Mouse (Mus musculus) erythroblast, embryonic 14.5 days (primary cell): Measurements from ENCODE around the gene Kpna1. TPM values are rescaled to one million over a fixed set of nuclear protein-coding genes. Genes with fewer than 3 reads are reported as not detected.
"Not testable (repeated sequence)": the region's sequence is repeated elsewhere in the genome, so short reads cannot be mapped to it uniquely, and the experiment has no call there.

ENCODE experiments used
- H3K27me3 ChIP-seq: 2 replicates; pipeline ENCODE4 v1.6.1; 2012; ENCODE audit warnings: inconsistent platforms; ENCODE audit not compliant: control insufficient read depth
- H3K36me3 ChIP-seq: 2 replicates; pipeline ENCODE4 v1.6.1; 2012; ENCODE audit warnings: mild to moderate bottlenecking, inconsistent platforms; ENCODE audit not compliant: control insufficient read depth
- H3K4me1 ChIP-seq: 2 replicates; pipeline ENCODE4 v1.6.1; 2012; ENCODE audit warnings: inconsistent platforms; ENCODE audit not compliant: control insufficient read depth
- H3K4me3 ChIP-seq: replicated peaks from 2 replicates; pipeline ENCODE3; 2012; ENCODE audit warnings: moderate library complexity, mild to moderate bottlenecking, inconsistent platforms
- H3K9me3 ChIP-seq: 2 replicates; pipeline ENCODE4 v1.6.1; 2012; ENCODE audit warnings: low read length, inconsistent platforms, mixed read lengths; ENCODE audit not compliant: control insufficient read depth
- GATA1 ChIP-seq: IDR thresholded peaks from 2 replicates; pipeline ENCODE4 v1.6.1; 2012; ENCODE audit warnings: low read length, inconsistent platforms, mixed read lengths
- TAL1 ChIP-seq: IDR thresholded peaks from 3 replicates; pipeline ENCODE4 v1.6.1; 2012; ENCODE audit warnings: low read length, inconsistent platforms, mixed read lengths
- polyA plus RNA-seq: library from polyadenylated mRNA; stranded (reverse); fragments of >175 nt; gene quantifications from 2 replicates; pipeline ENCODE4 v1.2.3, GENCODE M21; 2012

Kpna1 gene
- polyA plus RNA-seq, 1 experiment = 5.2 TPM

- H3K36me3 ChIP-seq = peaks cover 60% of the 10 kb centered on the region
- peak overlapping the region; percentile 84 for H3K4me3 ChIP-seq
- no peaks in the 10 kb centered on the region for H3K27me3 ChIP-seq
- peaks cover 30% of the 10 kb centered on the region for H3K4me1 ChIP-seq
- no peaks in the 10 kb centered on the region for H3K9me3 ChIP-seq
- TF ChIP-seq GATA1 = no peak
Measured at GRCm38 (mm10) chr16:36041625-36042020, 63.1 kb downstream of the Kpna1 start.

GRCm38 (mm10) chr16:36043073-36043472 lies 64.5 kb downstream of the Kpna1 start:
- TF ChIP-seq TAL1 = no peak
- no peak for TF ChIP-seq GATA1
- H3K4me3 ChIP-seq = no peak overlapping the region
- no peaks in the 10 kb centered on the region for H3K9me3 ChIP-seq
- no peaks in the 10 kb centered on the region for H3K27me3 ChIP-seq
- peaks cover 30% of the 10 kb centered on the region for H3K4me1 ChIP-seq
- peaks cover 62% of the 10 kb centered on the region for H3K36me3 ChIP-seq

DNA sequence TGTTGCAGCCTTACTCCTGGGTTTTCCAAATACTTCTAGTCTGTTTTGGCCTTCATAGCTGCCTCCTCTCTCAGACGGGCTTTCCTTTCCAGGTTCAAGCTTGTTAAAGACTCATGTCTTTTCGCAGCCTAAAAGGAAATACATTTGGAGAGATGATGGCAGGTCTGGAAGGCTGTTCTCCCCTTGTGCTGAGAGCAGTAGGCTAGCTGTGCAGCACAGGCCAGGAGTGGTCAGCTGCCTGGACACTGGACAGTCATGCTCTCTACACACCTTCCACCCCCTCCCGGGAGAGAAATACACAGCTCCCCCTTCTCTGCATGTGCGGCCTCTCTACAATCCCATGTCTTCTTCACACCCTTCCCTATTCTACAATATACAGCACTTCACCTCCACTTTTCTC lies 65.4 kb downstream of the Kpna1 start:
- H3K27me3 ChIP-seq = no peaks in the 10 kb centered on the region
- H3K9me3 ChIP-seq = no peaks in the 10 kb centered on the region
- no peak overlapping the region for H3K4me3 ChIP-seq
- H3K36me3 ChIP-seq = peaks cover 67% of the 10 kb centered on the region
- H3K4me1 ChIP-seq = peaks cover 30% of the 10 kb centered on the region
- TF ChIP-seq GATA1 (no peak), TAL1 (no peak)

GRCm38 (mm10) chr16:36047538-36047937 lies 69.0 kb downstream of the Kpna1 start:
- Histone ChIP-seq H3K36me3 (peaks cover 95% of the 10 kb centered on the region), H3K9me3 (no peaks in the 10 kb centered on the region), H3K4me1 (peaks cover 3% of the 10 kb centered on the region), H3K27me3 (no peaks in the 10 kb centered on the region), H3K4me3 (no peak overlapping the region)
- TF ChIP-seq GATA1 (no peak), TAL1 (no peak)

DNA sequence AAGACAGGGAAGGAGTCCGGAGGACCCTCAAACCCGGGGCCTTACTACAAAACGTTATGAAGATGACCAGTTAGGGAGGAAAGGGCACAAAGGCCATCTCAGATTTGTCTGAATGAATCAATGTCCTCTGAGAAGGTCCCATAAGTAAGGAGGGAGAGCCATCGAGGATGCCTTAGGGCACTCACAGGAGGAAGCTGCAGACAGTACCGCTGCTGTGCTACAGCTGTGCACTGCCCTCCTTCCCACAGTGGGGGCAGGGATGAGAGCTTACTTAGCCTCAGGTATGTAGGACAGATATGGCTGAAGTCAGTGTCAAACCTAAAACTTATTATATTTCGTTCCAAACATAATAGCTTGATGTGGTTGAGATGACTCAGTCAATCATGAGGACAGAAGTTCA lies 72.9 kb downstream of the Kpna1 start:
- peaks cover 86% of the 10 kb centered on the region for H3K36me3 ChIP-seq
- no peaks in the 10 kb centered on the region for H3K9me3 ChIP-seq
- H3K4me1 ChIP-seq = no peaks in the 10 kb centered on the region
- TF ChIP-seq GATA1 = no peak
- TF ChIP-seq TAL1 = no peak
- H3K27me3 ChIP-seq = no peaks in the 10 kb centered on the region
- no peak overlapping the region for H3K4me3 ChIP-seq

DNA sequence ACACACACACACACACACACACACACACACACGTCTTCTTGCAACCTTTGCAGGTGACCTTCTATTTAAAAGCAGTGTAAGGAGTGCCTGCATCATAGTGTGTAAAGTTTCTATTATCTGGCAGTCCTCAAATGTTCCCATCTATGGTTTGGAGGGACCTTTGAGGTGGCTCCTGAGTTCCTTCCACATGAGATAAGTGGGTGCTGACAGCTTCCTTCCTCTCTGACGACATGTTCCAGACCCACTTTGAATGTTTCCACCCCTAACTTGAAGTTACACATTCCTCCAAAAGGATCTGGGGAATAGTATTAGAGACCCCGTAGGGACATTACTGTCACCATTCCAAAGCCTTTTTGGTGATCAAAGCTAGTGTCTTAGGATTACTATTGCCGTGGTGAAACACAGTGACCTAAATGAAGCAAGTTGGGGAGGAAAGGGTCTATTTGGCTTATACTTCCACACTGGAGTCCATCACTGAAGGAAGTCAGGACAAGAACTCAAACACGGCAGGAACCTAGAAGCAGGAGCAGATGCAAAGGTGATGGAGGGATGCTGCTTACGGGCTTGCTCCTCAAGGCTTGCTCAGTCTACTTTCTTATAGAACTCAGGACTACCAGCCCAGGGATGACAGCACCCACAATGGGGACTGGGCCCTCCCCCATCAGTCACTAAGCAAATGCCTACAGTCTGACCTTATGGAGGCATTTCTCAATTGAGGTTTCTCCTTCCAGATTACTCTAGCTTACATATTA lies 75.2 kb downstream of the Kpna1 start:
- Histone ChIP-seq H3K9me3 (no peaks in the 10 kb centered on the region), H3K27me3 (no peaks in the 10 kb centered on the region), H3K36me3 (peaks cover 70% of the 10 kb centered on the region), H3K4me3 (no peak overlapping the region), H3K4me1 (peaks cover 6% of the 10 kb centered on the region)
- no peak for TF ChIP-seq GATA1
- no peak for TF ChIP-seq TAL1

- no peak for TF ChIP-seq TAL1
- TF ChIP-seq GATA1 = no peak
- H3K27me3 ChIP-seq = no peaks in the 10 kb centered on the region
- H3K4me1 ChIP-seq = peaks cover 8% of the 10 kb centered on the region
- H3K9me3 ChIP-seq = no peaks in the 10 kb centered on the region
- H3K36me3 ChIP-seq = peaks cover 58% of the 10 kb centered on the region
- H3K4me3 ChIP-seq = no peak overlapping the region
Measured at GRCm38 (mm10) chr16:36054920-36055319, 76.4 kb downstream of the Kpna1 start.

- H3K4me1 ChIP-seq = peaks cover 15% of the 10 kb centered on the region
- no peaks in the 10 kb centered on the region for H3K27me3 ChIP-seq
Measured at GRCm38 (mm10) chr16:36056416-36056815, 77.9 kb downstream of the Kpna1 start.

GRCm38 (mm10) chr16:36057933-36058475 lies 79.5 kb downstream of the Kpna1 start:
- H3K9me3 ChIP-seq = no peaks in the 10 kb centered on the region
- no peak overlapping the region for H3K4me3 ChIP-seq
- no peak for TF ChIP-seq TAL1
- no peak for TF ChIP-seq GATA1
- no peaks in the 10 kb centered on the region for H3K27me3 ChIP-seq
- H3K36me3 ChIP-seq = peaks cover 47% of the 10 kb centered on the region
- H3K4me1 ChIP-seq = peaks cover 24% of the 10 kb centered on the region

More at GRCm38 (mm10) chr16:36056416-36056815, 77.9 kb downstream of the Kpna1 start:
- Histone ChIP-seq H3K36me3 (peaks cover 56% of the 10 kb centered on the region), H3K4me3 (no peak overlapping the region), H3K9me3 (no peaks in the 10 kb centered on the region)
- TF ChIP-seq GATA1 = no peak
- TF ChIP-seq TAL1 = no peak

- H3K36me3 ChIP-seq = peaks cover 32% of the 10 kb centered on the region
- H3K9me3 ChIP-seq, H3K27me3 ChIP-seq, H3K4me3 ChIP-seq: not testable (repeated sequence)
- peaks cover 36% of the 10 kb centered on the region for H3K4me1 ChIP-seq
Measured at GRCm38 (mm10) chr16:36062534-36062933, 84.0 kb downstream of the Kpna1 start.
